Mouse (Mus musculus) T-helper 2 cell (primary cell): ENCODE data around the gene Hsp90aa1.
"Not testable (repeated sequence)": the region's sequence is repeated elsewhere in the genome, so short reads cannot be mapped to it uniquely, and the experiment has no call there.

Source experiments
- in situ Hi-C: fragments of 300-600 bp; cut with MboI, MseI; formaldehyde crosslinking; loops from one replicate; pipeline ENCODE4 v1.15.1; 2025; ENCODE audit warnings: high pct_unique_total_duplicates

Hsp90aa1 gene

GRCm38 (mm10) chr12:110702556-110702955, at the start of gene Hsp90aa1:
Gene Hsp90aa1 (minus strand): TSS chr12:110702728.
- in situ Hi-C loops, result loop anchor here (10.0 kb wide), 1 partner anchor 132 kb away; no protein-coding TSS in a partner anchor

- in situ Hi-C loops, result no loop called here
Observed at GRCm38 (mm10) chr12:110750770-110751439, 48.4 kb upstream of the Hsp90aa1 start.

GRCm38 (mm10) chr12:110738158-110738921, 35.8 kb upstream of the Hsp90aa1 start:
- in situ Hi-C loops, result no loop called here

- in situ Hi-C loops, result no loop called here
Observed at GRCm38 (mm10) chr12:110737170-110738157, 34.9 kb upstream of the Hsp90aa1 start, which contains the start of gene Wdr20. Gene Wdr20 (plus strand): TSS chr12:110737944.

- in situ Hi-C loops, result no loop called here
Observed at GRCm38 (mm10) chr12:110736641-110737040, 34.1 kb upstream of the Hsp90aa1 start.

GRCm38 (mm10) chr12:110733254-110733653, 30.7 kb upstream of the Hsp90aa1 start:
- in situ Hi-C loops, result not testable (repeated sequence)

GRCm38 (mm10) chr12:110726428-110726827, 23.9 kb upstream of the Hsp90aa1 start:
- in situ Hi-C loops, result no loop called here

GRCm38 (mm10) chr12:110725489-110725888, 23.0 kb upstream of the Hsp90aa1 start:
- in situ Hi-C loops, result no loop called here

- in situ Hi-C loops, result no loop called here
Observed at GRCm38 (mm10) chr12:110725051-110725450, 22.5 kb upstream of the Hsp90aa1 start.

GRCm38 (mm10) chr12:110716004-110716403, 13.5 kb upstream of the Hsp90aa1 start:
- in situ Hi-C loops, result no loop called here

- in situ Hi-C loops, result no loop called here
Observed at GRCm38 (mm10) chr12:110714215-110714614, 11.7 kb upstream of the Hsp90aa1 start.

- in situ Hi-C loops, result no loop called here
Observed at GRCm38 (mm10) chr12:110713784-110714183, 11.3 kb upstream of the Hsp90aa1 start.

- in situ Hi-C loops, result no loop called here
Observed at GRCm38 (mm10) chr12:110711270-110711669, 8.7 kb upstream of the Hsp90aa1 start.

GRCm38 (mm10) chr12:110707451-110707850, 4.9 kb upstream of the Hsp90aa1 start:
- in situ Hi-C loops, result loop anchor here (10.0 kb wide), 1 partner anchor 127 kb away; no protein-coding TSS in a partner anchor

- in situ Hi-C loops, result loop anchor here (10.0 kb wide), 1 partner anchor 128 kb away; no protein-coding TSS in a partner anchor
Observed at GRCm38 (mm10) chr12:110706337-110707231, 4.1 kb upstream of the Hsp90aa1 start.

- in situ Hi-C loops, result loop anchor here (10.0 kb wide), 1 partner anchor 129 kb away; no protein-coding TSS in a partner anchor
Observed at GRCm38 (mm10) chr12:110705419-110705818, 2.9 kb upstream of the Hsp90aa1 start.

- in situ Hi-C loops, result loop anchor here (10.0 kb wide), 1 partner anchor 131 kb away; no protein-coding TSS in a partner anchor
Observed at GRCm38 (mm10) chr12:110703682-110704081, 1.2 kb upstream of the Hsp90aa1 start.

- in situ Hi-C loops, result loop anchor here (10.0 kb wide), 1 partner anchor 132 kb away; no protein-coding TSS in a partner anchor
Observed at GRCm38 (mm10) chr12:110703008-110703471, 512 bp upstream of the Hsp90aa1 start.

GRCm38 (mm10) chr12:110701363-110701762, 1.2 kb downstream of the Hsp90aa1 start:
- in situ Hi-C loops, result loop anchor here (10.0 kb wide), 1 partner anchor 133 kb away; no protein-coding TSS in a partner anchor

GRCm38 (mm10) chr12:110700730-110701129, 1.8 kb downstream of the Hsp90aa1 start:
- in situ Hi-C loops, result loop anchor here (10.0 kb wide), 1 partner anchor 134 kb away; no protein-coding TSS in a partner anchor
